Mouse (Mus musculus) ovary, postnatal 36 days (tissue): Measurements from ENCODE around the gene Tmem164.

Experiments
- DNase-seq: peaks from one replicate; pipeline ENCODE4 v3.0.0; 2022; ENCODE audit warnings: low spot score, mixed read lengths

Tmem164 gene

GRCm38 (mm10) chrX:142688509-142688908 is 7.3 kb downstream of the Tmem164 start:
- no peak for DNase-seq

GRCm38 (mm10) chrX:142693256-142693655 is 12.1 kb downstream of the Tmem164 start:
- no peak for DNase-seq

- no peak for DNase-seq
These were observed 13.1 kb downstream of the Tmem164 start for GRCm38 (mm10) chrX:142694338-142694737.

- no peak for DNase-seq
These were observed 13.7 kb downstream of the Tmem164 start for GRCm38 (mm10) chrX:142694856-142695255.

GRCm38 (mm10) chrX:142696789-142697188 is 15.6 kb downstream of the Tmem164 start:
- DNase-seq = no peak

GRCm38 (mm10) chrX:142697545-142698204 is 16.5 kb downstream of the Tmem164 start:
- no peak for DNase-seq

GRCm38 (mm10) chrX:142698212-142698611 is 17.0 kb downstream of the Tmem164 start:
- DNase-seq = no peak

- no peak for DNase-seq
These were observed 20.9 kb downstream of the Tmem164 start for GRCm38 (mm10) chrX:142702094-142702493.

GRCm38 (mm10) chrX:142702566-142702965 is 21.4 kb downstream of the Tmem164 start:
- no peak for DNase-seq

- DNase-seq = no peak
These were observed 22.7 kb downstream of the Tmem164 start for GRCm38 (mm10) chrX:142703953-142704352.

- no peak for DNase-seq
These were observed 27.1 kb downstream of the Tmem164 start for GRCm38 (mm10) chrX:142708257-142708656.

- DNase-seq = no peak
These were observed 34.8 kb downstream of the Tmem164 start for GRCm38 (mm10) chrX:142716014-142716413.

GRCm38 (mm10) chrX:142717958-142718478 is 36.8 kb downstream of the Tmem164 start:
- no peak for DNase-seq

GRCm38 (mm10) chrX:142718759-142719158 is 37.6 kb downstream of the Tmem164 start:
- no peak for DNase-seq

GRCm38 (mm10) chrX:142721897-142722296 is 40.7 kb downstream of the Tmem164 start:
- DNase-seq = no peak

GRCm38 (mm10) chrX:142724203-142724602 is 43.0 kb downstream of the Tmem164 start:
- no peak for DNase-seq

GRCm38 (mm10) chrX:142725571-142725970 is 44.4 kb downstream of the Tmem164 start:
- DNase-seq = no peak

GRCm38 (mm10) chrX:142726311-142726710 is 45.1 kb downstream of the Tmem164 start:
- no peak for DNase-seq

- no peak for DNase-seq
These were observed 46.6 kb downstream of the Tmem164 start for GRCm38 (mm10) chrX:142727847-142728246.

- DNase-seq = no peak
These were observed 47.8 kb downstream of the Tmem164 start for GRCm38 (mm10) chrX:142729040-142729439.

- no peak for DNase-seq
These were observed 48.3 kb downstream of the Tmem164 start for GRCm38 (mm10) chrX:142729482-142729881.

- DNase-seq = no peak
These were observed 55.9 kb downstream of the Tmem164 start for GRCm38 (mm10) chrX:142737099-142737498.

- DNase-seq = no peak
These were observed 56.5 kb downstream of the Tmem164 start for GRCm38 (mm10) chrX:142737719-142738118.

- DNase-seq = no peak
These were observed 66.2 kb downstream of the Tmem164 start for GRCm38 (mm10) chrX:142747428-142747827.
